Mouse (Mus musculus) adrenal gland, adult 18-20 months (tissue): Measurements from ENCODE around the gene Slc30a2. TPM values are rescaled to one million over a fixed set of nuclear protein-coding genes. Genes with fewer than 3 reads are reported as not detected.
"Not testable (repeated sequence)": the region's sequence is repeated elsewhere in the genome, so short reads cannot be mapped to it uniquely, and the experiment has no call there.

Experiments used
- DNase-seq, 2 experiments: peaks; one replicate each; pipeline ENCODE4 v3.0.0; 2021 to 2022; ENCODE audit warnings: low spot score in 2 of 2
- total RNA-seq, 2 experiments: library from RNA; stranded (reverse); gene quantifications; 1 replicate in 1 of 2; 2 replicates in 1 of 2; pipeline ENCODE4 v1.2.3; 2021

The Slc30a2 gene
- total RNA-seq, 2 experiments from 2014 or later: 28.9 to 47.4 TPM

DNA sequence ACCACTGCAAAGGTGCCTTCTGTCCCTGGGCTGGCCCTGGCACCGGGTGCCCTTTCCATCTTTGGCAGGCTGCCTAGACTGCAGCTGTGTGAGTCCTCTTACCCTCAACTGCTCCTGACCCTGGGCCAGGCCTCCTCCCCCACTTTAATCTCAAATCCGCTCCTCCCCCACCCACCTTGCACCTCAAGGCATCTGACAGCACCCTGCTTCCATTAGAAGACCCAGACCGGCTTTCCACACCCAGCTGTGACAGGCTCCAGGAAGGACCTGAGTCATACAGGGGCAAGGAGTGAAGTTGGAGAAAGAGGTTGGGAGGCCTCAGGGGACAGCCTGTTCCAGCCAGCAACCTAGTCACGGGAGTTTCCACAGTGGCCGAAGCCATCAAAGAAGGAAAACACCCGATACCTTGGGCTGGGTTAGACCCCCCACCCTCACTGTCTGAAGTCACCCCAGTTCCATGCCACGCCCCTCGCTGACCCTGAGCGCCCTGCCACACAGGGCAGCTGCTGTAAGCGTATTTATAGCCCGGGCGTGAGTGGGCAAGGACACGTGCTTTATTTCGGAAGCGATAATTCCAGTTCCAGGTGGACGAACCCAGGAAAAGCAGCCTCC, 13.0 kb downstream of the Slc30a2 start:
- DNase-seq: peak; percentile 62 to 74

DNA sequence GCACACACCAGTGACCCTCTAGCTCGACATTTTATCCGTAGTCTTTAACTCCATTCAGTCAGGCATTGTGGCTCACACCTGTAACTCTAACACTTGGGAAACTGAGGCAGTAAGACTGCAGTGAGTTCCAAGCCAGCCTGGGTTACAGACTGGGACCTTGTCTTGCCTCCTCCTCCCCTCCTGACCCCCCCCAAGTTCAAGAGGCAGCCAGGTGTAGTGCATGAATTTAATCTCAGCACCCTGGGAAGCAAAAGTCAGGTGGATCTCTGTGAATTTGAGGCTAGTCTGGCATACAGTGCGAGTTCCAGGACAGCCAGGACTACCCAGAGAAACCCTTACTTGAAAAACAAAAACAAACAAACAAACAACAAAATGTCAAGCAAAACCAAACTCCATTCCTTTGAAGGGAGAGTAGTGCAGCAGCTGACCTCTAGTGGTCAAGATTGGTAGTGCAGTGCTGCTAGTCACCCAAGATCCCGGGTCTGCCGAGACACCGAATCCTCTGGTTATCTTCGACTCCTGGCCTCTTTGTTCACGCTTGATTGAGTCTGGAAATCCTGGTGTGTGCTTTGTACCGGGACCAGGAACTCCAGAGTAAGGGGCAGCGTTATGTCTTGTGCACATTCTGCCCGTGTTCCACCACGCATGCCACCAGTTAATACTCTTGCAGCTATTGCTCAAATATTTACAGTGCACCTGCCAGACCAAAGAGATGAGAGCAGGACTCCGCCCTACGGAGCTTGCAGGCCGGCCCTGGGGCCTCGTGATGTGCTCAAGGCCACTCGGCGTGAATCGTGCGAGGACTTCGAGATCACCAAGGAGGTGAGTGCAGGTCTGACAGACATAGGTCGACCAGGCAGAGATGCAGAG, 13.8 kb downstream of the Slc30a2 start:
- peak; percentile 79 to 83 for DNase-seq

DNA sequence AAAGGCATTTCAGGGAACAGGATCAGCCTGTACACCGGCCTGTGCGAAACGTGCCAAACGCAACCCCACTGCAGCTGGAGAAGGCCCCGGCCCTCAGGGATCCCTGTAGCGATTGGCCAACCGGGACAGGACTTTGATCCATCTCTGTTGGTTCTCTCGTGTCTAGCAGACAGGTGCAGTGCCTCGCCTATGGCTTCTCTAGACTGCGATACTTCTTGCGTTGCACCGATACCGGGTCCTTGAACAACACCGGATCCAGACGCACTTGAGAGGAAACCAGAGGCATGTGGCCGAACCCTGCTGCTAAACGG, 14.4 kb downstream of the Slc30a2 start:
- no peak for DNase-seq

DNA sequence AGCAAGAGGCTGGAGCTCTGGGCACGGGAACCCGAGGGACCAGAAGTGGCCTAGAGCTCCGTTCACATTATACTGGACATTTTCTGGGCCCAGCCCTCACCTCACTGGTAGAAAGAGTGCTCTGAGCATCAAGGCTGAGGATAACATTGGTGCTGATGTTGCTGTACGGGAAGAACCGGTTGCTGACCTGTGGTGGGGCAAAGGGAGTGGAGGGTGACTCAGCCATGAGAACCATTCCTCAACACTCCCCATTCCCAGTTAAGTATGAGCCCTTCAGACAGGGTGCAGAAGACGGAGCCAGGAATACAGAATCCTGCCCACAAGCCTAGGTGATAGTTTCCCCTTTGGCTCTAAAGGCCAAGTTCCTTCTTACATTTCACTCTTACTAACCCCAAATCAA, 16.7 kb downstream of the Slc30a2 start:
- no peak for DNase-seq

DNA sequence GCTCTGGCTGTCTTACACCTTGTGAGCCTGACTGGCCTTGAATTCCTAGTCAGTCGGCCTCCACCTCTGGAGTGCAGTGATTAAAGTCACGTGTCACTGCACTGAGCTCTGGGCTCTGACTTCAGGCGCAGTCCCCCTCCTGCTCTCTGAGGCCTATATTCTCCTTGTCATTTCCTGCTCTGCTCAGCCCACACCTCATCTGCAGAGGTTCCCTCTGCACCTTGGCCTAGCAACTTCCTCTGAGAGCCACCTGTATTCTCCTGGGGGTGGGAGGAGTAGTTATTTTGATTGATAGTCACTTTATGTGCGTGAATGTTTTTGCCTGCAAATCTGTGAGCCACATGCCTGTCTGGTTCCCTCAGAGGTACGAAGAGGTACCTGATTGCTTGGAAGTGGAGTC, 18.2 kb downstream of the Slc30a2 start:
- DNase-seq: no peak

DNA sequence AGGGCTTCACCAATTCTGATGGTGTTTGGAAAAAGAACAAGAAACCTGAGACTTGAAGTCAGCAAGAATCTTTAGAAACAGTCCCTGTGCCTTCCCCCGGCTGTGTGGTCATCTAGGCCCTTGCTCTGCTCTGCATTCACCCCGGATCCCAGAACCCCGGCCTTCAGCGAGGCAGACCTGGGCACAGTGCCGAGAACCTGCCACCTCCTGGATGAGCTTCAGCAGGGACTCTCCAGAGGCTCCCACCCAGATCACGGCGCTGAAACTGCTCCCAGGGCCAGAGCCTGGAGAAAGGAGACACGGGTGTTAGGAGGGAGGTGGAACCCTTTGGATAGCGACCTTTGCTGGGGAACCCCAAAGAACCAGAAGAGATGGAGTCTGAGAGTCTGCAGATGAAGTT, 19.1 kb downstream of the Slc30a2 start:
- peak in 1 of 2 experiments; percentile 54 for DNase-seq

DNA sequence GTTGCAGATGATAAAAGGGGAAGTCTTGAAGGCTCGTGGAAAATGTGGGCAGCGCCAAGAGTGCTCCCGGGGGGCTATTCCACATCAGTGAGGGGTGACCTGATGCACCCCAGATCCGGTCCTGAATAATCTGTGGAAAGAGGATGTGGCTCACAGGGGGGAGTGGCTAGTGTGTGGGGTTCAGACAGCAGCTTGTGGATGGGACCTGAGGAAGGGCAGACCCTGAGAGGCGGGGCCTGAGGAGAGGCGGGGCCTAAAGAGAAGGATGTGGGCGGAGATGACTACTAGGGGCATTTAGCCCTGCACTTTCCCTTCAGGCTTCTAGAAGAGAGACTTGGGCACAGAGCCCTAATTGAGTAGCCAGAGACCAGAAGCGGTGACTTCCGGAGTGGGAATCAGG, 19.6 kb downstream of the Slc30a2 start:
- peak; percentile 41 to 56 for DNase-seq

DNA sequence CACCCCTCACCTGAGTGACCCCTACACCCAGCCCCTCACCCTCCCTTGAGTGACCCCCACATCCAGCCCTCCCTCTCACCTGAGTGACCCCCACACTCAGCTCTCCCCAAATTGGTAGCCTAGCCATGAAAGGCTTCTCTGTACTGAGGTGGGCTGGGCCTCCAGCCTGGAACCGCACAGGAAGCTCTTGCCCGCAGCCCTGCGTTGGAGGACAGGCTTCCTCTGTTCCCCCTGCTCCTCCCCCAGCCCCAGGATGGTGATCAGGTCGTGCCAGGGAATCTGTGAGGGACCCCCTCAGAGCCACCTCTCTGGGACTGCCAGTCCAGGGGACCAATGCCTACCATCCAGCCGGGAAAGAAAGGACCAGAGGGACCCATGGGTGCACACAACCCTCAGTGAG, 22.3 kb downstream of the Slc30a2 start:
- DNase-seq: no peak

DNA sequence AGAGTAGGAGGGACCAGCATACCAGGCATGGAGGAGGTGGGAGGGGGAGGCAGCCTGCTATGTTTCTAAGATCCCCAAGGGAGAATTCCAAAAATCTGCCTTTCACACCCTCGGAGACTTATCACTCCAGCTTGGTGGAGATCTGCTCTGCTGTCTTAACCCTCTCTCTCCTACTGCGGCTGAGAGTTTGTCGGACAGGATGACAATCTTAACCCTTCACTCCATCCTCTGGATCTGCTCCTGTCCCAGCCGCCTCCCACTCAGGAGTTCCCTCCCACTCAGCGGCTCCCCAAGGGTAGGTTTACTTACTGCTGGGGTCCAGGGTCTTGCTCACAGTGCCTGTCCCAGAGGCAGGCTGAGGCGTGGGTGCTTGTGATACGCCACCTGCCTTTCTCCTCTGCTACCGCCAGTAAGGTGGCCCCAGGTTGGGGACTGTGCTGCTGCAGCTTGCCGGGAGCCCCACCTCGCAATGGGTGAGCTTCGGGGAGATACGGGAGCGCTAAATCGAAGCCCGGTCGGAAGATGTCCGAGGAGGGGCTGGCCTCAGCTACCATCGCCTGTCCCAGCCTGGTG, 27.8 kb downstream of the Slc30a2 start:
- no peak for DNase-seq

DNA sequence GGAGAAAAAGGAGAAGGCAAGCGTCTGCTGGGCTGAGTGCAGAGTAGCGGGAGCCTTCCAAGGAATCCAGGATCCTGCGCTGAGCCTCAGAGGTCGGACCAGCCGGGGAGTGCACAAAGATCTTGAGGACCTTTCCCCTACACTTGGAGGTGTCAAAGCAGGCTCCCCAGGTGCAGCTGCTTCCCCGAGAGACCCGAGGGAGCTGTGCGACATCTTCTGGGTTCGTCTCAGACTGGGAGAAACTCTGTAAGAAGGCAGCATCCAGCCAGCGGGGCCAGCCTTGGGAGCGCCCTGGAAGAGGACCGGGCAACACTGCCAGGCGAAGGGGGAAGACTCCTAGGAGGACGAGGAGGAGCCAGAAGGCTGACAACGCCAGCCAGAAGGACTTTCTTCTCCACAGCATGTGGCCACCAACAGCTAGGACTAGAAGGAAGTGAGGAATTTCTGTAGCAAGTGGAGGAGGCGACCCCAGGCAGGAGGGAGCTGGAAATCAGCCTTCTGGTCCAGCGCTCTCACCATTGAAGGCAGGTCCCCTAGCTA, 28.4 kb downstream of the Slc30a2 start:
- no peak for DNase-seq

DNA sequence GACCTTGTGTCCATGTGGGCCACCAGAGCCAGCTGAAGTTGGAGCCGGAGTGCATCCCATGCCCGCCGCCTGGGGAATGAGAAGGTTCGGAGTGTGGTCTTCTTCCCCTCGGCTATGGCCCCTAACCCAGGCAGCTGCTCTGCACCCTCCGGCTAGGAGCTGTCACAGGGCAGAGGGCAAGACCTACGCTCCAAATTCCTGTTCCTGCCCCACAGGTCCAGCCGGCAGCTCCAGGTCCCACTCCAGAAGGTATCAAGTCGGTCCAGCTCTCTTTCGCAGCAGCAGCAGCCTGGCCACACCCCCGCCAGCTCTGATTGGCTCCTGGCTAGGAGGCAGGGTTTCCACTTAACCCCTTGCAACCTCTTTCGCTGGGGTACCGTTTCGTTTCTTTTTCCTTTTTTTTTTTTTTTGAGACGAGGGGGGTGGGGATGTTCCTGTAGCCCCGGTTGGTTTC, 29.3 kb downstream of the Slc30a2 start:
- DNase-seq: peak; percentile 69 to 74

DNA sequence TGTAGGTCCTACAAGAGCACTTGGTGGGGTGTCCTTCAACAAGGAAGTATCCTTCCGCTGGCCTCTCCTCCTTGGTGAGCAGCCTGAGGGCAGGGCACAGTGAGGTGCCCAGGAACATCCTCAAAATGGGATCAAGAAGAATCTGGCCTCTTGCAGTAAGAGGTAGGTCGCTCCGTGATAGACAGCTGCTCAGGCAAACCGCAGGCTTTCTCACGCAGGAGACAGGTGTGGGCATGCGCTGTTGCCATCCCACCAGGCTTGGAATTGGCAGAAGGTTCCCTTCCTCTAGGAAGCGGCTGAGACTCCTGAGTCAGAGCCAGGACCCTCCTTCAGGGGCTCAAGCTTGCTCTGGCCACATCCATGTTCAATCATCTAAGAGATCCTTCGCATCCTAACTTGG, 30.3 kb downstream of the Slc30a2 start:
- DNase-seq: no peak

DNA sequence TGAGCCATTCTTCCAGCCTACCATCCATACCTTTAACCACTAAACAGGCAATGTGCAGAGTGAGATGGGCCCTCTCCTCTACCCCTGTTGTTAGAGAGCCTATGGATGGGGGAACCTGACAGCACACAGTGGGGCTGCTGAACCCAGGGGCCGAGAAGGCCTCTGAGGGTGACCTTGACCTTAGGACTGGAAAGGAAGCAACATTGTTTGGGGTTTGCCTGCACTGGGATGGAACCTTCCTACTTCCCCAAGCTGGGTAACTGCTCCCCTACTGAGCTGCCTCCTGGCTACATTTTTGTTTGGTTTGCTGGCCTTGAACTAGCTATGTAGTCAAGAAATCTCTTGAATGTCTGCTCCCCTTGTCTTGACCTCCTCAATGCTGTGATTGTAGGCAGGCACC, 31.3 kb downstream of the Slc30a2 start:
- no peak for DNase-seq

DNA sequence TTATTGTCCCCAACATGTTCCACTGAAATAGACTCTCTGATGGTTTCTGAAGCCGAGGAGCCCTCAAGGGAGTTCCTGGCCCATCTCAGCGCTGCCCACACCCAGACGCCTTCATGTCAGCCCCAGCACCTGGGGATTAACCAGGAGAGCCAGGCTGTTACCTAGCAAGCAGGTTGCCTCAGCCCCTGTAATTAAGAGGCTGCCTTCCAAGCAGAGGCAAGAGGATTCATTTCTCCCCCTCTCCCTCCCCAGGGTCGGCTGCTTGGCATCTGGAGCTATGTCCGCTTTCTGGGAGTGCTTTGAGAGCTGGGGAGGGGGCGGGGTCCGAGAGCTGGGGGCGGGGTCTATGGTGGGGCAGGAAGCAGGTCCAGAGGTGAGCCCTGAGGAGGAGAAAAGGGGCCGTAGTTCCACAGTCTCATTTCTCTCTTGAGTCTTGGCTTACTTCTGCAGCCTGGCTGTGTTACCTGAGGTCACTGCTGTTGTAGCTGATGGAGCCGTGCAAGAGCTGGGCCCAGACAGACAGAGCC, 35.2 kb downstream of the Slc30a2 start:
- DNase-seq: no peak

DNA sequence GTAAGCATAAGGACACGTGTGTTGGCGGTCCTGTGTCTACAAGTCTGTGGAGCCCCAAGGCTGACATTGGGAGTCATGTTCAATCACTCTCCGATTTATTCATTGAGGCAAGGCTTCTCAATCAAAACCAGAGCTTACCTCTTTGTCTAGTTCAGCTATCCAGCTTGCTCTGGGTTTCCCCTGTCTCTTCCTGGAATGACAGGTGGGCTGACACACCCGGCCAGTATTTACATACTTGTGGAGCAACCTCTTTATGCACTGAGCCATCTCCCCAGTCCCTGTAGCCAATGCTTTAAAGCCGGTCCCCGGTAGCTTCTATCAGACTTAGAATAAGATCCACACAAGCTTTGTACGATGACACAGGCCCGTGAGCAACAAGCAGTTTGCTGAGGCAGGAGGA, 36.5 kb downstream of the Slc30a2 start:
- no peak for DNase-seq

DNA sequence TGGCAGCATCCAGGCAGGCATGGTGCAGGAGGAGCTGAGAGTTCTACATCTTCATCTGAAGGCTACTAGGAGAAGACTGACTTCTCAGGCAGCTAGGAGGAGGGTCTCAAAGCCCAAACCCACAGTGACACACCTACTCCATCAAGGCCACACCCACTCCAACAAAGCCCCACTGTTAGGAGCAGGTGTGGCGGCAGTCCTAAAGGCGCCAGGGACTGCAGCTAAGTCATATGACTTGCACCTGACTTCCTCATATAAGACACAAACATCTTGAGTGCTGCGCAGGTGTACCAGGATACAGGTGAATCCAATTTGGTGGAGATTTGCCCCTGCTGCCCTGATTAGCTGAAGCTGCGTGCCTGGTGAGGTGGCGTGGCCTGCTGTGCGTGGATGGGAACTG, 40.8 kb downstream of the Slc30a2 start, which contains the start of gene Extl1:
Gene Extl1 (minus strand): TSS at position 101 of the 400 bp plus-strand sequence.
- not testable (repeated sequence) for DNase-seq

DNA sequence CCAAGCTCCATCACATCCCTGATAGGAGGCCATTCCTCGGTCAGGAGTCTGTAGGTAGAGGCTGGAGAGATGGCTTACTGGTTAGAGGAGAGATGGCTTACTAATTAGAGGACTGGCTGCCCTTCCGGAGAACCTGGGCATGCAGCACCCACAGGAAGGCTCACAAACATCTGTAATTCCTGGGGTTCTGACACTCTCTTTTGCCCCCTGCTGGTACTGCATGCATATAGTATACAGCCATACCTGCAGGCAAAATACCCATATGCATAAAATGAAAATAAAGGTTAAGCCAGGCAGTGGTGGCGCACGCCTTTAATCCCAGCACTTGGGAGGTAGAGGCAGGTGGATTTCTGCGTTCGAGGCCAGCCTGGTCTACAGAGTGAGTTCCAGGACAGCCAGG, 44.3 kb downstream of the Slc30a2 start:
- DNase-seq: no peak

DNA sequence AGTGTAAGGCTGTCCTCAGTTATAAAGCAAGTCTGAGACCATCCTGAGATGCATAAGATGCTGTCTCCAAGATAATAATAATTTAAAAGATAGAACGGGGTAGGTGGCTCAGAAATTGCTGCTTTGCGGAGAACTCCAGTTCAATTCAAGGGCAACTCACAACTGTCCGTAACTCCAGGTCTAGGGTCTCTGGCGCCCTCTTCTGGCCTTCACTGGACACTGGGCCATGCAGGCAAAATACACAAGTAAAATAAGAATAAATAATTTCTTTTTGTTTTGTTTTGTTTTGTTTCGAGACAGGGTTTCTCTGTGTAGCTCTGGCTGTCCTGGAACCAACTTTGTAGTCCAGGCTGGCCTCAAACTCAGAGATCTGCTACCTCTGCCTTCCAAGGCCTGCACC, 45.4 kb downstream of the Slc30a2 start:
- peak; percentile 75 to 76 for DNase-seq

DNA sequence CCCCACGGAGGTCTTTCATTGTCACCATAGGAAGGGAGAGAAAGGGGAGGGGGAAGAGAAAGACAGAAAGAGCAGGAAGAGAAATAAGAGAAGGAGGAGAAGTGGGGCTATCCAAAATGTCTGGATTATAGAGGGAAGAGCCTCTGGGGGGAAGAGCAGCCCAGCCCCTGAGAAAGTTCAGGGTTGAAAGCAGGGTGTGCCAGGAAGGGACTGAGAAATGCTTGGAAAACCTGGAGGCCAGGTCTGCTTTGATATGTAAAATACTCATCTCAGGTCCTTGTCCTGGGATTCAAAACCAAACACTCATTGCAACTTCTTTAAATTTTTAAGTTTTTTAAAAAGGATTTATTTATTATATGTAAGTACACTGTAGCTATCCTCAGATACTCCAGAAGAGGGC, 48.7 kb downstream of the Slc30a2 start:
- DNase-seq: no peak

DNA sequence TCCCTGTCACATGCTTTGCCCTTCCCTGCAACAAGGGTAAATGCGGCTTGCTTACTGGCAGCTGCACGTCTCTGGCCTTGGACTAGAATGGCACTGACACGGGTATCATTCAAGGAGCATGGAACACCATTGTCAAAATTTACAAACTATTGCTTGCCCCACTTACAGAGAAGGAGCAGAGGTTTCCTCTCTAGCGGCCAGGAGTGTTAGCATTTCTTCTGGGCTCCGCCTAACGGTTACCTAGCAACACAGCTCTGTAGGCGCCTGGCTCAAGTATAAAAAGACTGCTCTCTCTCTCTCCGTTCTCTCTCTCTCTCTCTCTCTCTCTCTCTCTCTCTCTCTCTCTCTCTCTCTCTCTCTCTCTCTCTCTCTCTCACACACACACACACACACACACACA, 49.6 kb downstream of the Slc30a2 start:
- DNase-seq: no peak

DNA sequence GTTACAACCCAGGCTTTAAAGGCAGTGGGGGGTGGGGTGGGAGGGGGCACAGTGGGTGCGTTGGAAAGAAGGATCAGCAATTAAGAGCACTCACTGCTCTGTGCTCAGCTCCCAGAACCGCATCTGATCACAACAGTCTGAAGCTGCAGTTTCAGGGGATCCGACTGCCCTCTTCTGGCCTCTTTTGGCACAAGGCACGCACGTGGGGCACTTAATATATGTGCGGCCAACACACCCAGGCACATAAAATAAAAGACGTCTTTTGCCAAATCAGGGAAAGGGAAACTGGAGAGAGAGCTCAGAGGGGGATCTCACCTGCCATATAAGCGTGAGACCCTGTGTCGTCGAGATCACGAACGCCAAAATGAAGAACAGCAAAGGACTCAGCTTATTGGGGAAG, 50.0 kb downstream of the Slc30a2 start:
- DNase-seq: no peak

DNA sequence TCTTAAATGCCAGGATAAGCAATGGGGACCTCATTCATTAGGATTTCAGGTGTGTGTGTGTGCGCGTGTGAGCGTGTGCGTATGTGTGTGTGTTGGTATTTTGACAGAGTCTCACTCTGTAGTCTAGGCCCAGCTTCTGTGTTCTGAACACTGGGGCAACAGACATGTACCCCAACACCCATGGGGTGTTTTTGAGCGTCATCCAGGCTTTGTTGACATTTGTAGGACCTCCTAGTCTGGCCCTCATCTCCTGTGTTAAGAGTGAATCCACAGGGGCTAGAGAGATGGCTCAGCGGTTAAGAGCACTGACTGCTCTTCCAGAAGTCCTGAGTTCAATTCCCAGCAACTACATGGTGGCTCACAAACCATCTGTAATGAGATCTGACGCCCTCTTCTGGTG, 52.2 kb downstream of the Slc30a2 start:
- DNase-seq: no peak
